Mouse (Mus musculus) heart, embryonic 13.5 days (tissue): Measurements from ENCODE around the gene Xlr5a. TPM values are rescaled to one million over a fixed set of nuclear protein-coding genes. Genes with fewer than 3 reads are reported as not detected.
"Not testable (repeated sequence)": the region's sequence is repeated elsewhere in the genome, so short reads cannot be mapped to it uniquely, and the experiment has no call there.

Experiments
- ATAC-seq: fragments of 200-750 bp; cut with Nextera tagmentation; 2 replicates; pipeline ENCODE4 v1.8.0; 2017; ENCODE audit warnings: moderate TSS enrichment; ENCODE audit not compliant: insufficient number of reproducible peaks, low FRiP score, low TSS enrichment; ENCODE audit errors: extremely low read depth
- H3K27ac ChIP-seq: fragments of 300-500 bp; sonication (generic); replicated peaks from 2 replicates; pipeline ENCODE4 v1.5.1; 2015; ENCODE audit warnings: moderate library complexity, mild to moderate bottlenecking, inconsistent platforms
- H3K27me3 ChIP-seq: fragments of 300-500 bp; sonication (generic); replicated peaks from 2 replicates; pipeline ENCODE4 v1.6.1; 2015; ENCODE audit warnings: mild to moderate bottlenecking, inconsistent platforms
- H3K36me3 ChIP-seq: fragments of 300-500 bp; sonication (generic); 2 replicates; pipeline ENCODE4 v1.6.1; 2015; ENCODE audit warnings: mild to moderate bottlenecking, inconsistent platforms
- H3K4me1 ChIP-seq: fragments of 300-500 bp; sonication (generic); 2 replicates; pipeline ENCODE4 v1.6.1; 2015; ENCODE audit warnings: inconsistent platforms
- H3K4me2 ChIP-seq: fragments of 300-500 bp; sonication (generic); 2 replicates; pipeline ENCODE4 v1.6.1; 2015; ENCODE audit warnings: inconsistent platforms, mild to moderate bottlenecking, moderate library complexity
- H3K4me3 ChIP-seq: fragments of 300-500 bp; sonication (generic); 2 replicates; pipeline ENCODE4 v1.5.1; 2015; ENCODE audit warnings: moderate library complexity, mild to moderate bottlenecking, inconsistent platforms
- H3K9ac ChIP-seq: fragments of 300-500 bp; sonication (generic); 2 replicates; pipeline ENCODE4 v1.6.1; 2015; ENCODE audit warnings: inconsistent platforms, mild to moderate bottlenecking, moderate library complexity
- H3K9me3 ChIP-seq: fragments of 300-500 bp; sonication (generic); 2 replicates; pipeline ENCODE4 v1.6.1; 2016; ENCODE audit warnings: inconsistent platforms
- WGBS: fragments of 180-500 bp; shearing (Covaris S2); methylation state at CpG from one replicate; pipeline ENCODE4 v1.1.7; 2015; ENCODE audit warnings: mixed read lengths; 5-methylcytosine and 5-hydroxymethylcytosine counted together
- polyA plus RNA-seq: library from polyadenylated mRNA; unstranded; fragments of >200 nt; fragmentation: Nextera tagmentation; extraction: Ambion mirVana; gene quantifications from 2 replicates; pipeline ENCODE4 v1.2.1, GENCODE M21; 2015

Gene Xlr5a
- polyA plus RNA-seq, 1 experiment from 2014 or later = not detected

DNA sequence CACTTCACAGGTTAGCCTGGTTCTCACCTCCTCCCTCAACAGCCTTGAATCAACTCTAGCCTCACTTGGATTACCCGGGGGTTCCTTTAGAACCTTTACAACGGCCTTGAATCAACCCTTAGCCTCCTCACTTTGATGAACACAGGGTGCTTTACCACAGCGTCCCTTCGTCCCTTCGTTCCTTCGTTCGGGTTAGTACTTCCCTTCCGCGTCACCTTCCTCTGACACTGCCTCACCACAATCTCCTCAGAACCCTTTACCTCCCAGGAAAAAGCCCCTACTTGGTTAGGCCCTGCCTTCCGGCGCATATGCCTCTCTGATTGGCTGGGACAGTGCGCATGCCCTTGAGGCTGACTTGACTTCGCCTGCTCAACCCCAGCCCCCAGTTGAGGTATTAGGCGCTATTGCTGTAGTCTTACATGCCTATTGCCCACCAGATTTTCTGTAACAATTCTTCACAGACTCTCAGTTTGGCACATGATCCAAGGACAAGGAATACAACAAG, 49.9 kb downstream of the Xlr5a start, which contains the start of gene Xlr4c:
Gene Xlr4c (minus strand): TSS at position 310 of the 505 bp plus-strand sequence.
- WGBS = 77% methylated on average over 14 of the region's 14 CpGs
- not testable (repeated sequence) for ATAC-seq, H3K4me3 ChIP-seq, H3K27me3 ChIP-seq, H3K9ac ChIP-seq, H3K36me3 ChIP-seq, H3K9me3 ChIP-seq, H3K4me1 ChIP-seq, H3K4me2 ChIP-seq, H3K27ac ChIP-seq

DNA sequence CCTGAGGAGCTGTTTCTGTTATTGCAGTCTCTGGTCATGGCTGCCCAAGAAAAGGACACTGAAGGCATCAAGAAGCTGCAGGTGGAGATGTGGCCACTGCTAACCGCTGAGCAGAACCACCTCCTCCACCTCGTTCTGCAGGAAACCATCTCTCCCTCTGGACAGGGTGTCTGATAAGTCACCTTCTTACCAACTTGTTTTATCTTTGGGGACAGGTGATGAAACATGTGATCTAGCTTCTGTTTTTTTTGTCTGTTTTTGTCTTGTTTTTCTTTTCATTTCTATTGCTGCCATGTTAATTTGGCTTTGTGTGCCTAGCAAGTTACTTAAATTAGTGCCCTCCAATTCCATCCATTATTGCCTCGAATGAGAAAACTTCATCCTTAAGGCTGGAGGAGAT, 63.5 kb downstream of the Xlr5a start:
- Histone ChIP-seq H3K9me3 (no peaks in the 10 kb centered on the region), H3K27me3 (peaks cover 16% of the 10 kb centered on the region; the same call in 1 of the 2 replicates), H3K4me3 (peak overlapping the region; percentile 68), H3K36me3 (no peaks in the 10 kb centered on the region), H3K4me2 (peak overlapping the region; percentile 88), H3K27ac (no peak overlapping the region), H3K9ac (peak overlapping the region; percentile 83), H3K4me1 (peaks cover 10% of the 10 kb centered on the region; the same call in 1 of the 2 replicates)
- ATAC-seq = no peak
- 37% methylated on average over 3 of the region's 3 CpGs for WGBS

DNA sequence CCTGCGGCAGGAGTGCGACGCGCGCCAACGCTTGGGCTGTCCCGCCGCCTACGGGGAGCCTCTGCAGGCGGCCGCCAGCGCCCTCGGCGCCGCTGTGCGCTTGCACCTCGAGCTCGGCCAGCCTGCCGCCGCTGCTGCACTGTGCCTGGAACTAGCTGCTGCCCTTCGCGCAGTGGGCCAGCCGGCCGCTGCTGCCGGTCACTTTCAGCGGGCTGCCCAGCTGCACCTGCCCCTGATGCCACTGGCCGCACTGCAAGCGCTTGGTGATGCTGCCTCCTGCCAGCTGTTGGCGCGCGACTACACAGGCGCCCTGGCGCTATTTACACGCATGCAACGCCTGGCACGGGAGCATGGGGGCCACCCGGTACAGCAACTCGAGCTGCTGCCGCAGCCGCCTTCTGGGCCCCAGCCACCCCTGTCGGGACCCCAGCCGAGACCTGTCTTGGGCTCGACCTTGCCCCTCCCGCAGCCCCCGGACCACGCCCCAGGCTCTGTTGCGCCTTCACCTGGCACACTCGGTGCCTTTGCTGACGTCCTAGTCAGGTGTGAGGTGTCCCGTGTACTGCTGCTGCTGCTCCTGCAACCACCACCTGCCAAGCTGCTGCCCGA, 64.1 kb downstream of the Xlr5a start:
- H3K9me3 ChIP-seq = no peaks in the 10 kb centered on the region
- WGBS = 12% methylated on average over 38 of the region's 51 CpGs
- peak overlapping the region; percentile 88 for H3K4me2 ChIP-seq
- peak overlapping the region; percentile 68 for H3K4me3 ChIP-seq
- peaks cover 10% of the 10 kb centered on the region; the same call in 1 of the 2 replicates for H3K4me1 ChIP-seq
- H3K27ac ChIP-seq = peak overlapping the region; percentile 91
- no peaks in the 10 kb centered on the region for H3K36me3 ChIP-seq
- H3K9ac ChIP-seq = peak overlapping the region; percentile 83
- peak; percentile 25; the same call in 1 of the 2 replicates for ATAC-seq
- peaks cover 16% of the 10 kb centered on the region; the same call in 1 of the 2 replicates for H3K27me3 ChIP-seq

DNA sequence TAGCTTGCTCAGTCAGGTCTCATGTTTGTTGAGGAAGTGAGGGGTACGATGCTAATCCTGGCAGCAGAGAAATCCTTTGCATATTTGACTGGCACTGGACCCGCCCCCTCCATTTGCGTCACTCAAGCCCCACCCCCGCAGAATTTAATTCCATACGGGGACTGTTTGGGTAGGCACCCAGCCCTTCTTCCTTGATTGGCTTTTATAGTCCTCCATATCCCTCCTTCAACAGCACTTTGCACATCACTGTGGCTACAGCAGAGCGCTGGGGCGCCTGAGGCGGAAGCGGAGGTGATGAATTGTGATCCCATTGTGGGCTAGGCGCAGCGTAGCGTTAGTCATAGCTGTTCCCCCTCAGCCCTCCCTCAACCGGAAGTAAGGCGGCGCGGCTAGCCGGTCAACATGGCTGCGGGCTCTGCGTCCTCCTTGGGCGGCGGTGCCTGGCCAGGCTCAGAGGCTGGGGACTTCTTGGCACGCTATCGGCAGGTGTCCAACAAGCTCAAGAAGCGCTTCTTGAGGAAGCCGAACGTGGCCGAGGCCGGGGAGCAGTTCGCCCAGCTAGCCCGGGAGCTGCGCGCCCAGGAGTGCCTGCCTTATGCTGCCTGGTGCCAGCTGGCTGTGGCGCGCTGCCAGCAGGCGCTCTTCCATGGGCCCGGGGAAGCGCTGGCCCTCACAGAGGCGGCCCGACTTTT, 64.7 kb downstream of the Xlr5a start, which contains the start of gene F8a:
Gene F8a (plus strand): TSS at position 378 of the 692 bp plus-strand sequence.
- Histone ChIP-seq H3K4me1 (peaks cover 10% of the 10 kb centered on the region; the same call in 1 of the 2 replicates), H3K27ac (peak within 1 kb of the TSS; percentile 91), H3K4me2 (peak within 1 kb of the TSS; percentile 88), H3K9ac (peak within 1 kb of the TSS; percentile 83), H3K4me3 (peak within 1 kb of the TSS; percentile 68), H3K36me3 (no peaks in the 10 kb centered on the region), H3K27me3 (peaks cover 16% of the 10 kb centered on the region; the same call in 1 of the 2 replicates), H3K9me3 (no peaks in the 10 kb centered on the region)
- 14% methylated on average over 39 of the region's 39 CpGs for WGBS
- peak; percentile 86 for ATAC-seq

DNA sequence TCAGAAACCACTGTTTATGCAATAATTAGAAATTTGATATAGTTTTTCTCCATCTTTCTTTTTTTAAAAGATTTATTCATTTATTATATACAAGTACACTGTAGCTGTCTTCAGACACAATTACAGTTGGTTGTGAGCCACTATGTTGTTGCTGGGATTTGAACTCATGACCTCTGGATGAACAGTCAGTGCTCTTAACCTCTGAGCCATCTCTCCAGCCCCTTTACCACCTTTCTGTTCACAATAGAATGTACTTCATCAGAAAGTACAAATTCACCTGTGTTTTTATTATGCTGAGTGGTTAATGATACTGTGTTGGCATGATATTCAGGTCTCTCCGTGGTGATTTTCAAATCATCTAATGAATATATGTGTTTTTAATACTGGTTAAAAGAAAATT, 67.4 kb downstream of the Xlr5a start:
- Histone ChIP-seq H3K9me3 (no peaks in the 10 kb centered on the region), H3K36me3 (no peaks in the 10 kb centered on the region), H3K4me1 (peaks cover 9% of the 10 kb centered on the region; the same call in 1 of the 2 replicates), H3K4me2 (no peak overlapping the region), H3K27me3 (peaks cover 16% of the 10 kb centered on the region; the same call in 1 of the 2 replicates), H3K9ac (no peak overlapping the region), H3K4me3 (no peak overlapping the region), H3K27ac (no peak overlapping the region)
- 48% methylated on average over 1 of the region's 1 CpGs for WGBS
- no peak for ATAC-seq

GRCm38 (mm10) chrX:73213819-73214564, 78.8 kb downstream of the Xlr5a start, which contains the start of gene Xlr4b:
TSS of gene Xlr4b (plus strand) at chrX:73214333.
- not testable (repeated sequence) for H3K4me3 ChIP-seq, H3K9me3 ChIP-seq, H3K27ac ChIP-seq, H3K4me2 ChIP-seq, H3K4me1 ChIP-seq, H3K9ac ChIP-seq, H3K36me3 ChIP-seq, ATAC-seq, H3K27me3 ChIP-seq
- 74% methylated on average over 12 of the region's 19 CpGs for WGBS

GRCm38 (mm10) chrX:73191934-73192333, 100.8 kb downstream of the Xlr5a start, which contains the start of gene Xlr3b:
TSS of gene Xlr3b (plus strand) at chrX:73192207.
- ATAC-seq = not testable (repeated sequence)

DNA sequence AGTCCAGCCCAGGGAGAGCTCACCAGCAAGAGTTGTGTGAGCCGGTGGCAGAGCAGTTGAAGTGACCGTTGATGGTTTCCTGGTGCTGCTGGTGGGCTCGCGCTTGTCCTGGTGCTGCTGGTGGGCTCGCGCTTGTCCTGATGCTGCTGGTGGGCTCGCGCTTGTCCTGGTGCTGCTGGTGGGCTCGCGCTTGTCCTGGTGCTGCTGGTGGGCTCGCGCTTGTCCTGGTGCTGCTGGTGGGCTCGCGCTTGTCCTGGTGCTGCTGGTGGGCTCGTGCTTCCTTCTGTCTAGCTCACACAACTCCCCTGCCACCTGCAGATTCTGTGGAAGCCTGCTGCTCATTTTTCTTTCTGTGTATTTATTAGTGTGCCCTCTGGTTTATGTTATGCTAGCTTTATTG, 115.9 kb downstream of the Xlr5a start, which contains the start of gene Spin2d:
Gene Spin2d (minus strand): TSS at position 101 of the 400 bp plus-strand sequence.
- H3K4me2 ChIP-seq, H3K27ac ChIP-seq, H3K9ac ChIP-seq, H3K36me3 ChIP-seq, H3K27me3 ChIP-seq, H3K4me3 ChIP-seq, H3K9me3 ChIP-seq, ATAC-seq, H3K4me1 ChIP-seq: not testable (repeated sequence)
- 44% methylated on average over 4 of the region's 15 CpGs for WGBS

More at GRCm38 (mm10) chrX:73191934-73192333, 100.8 kb downstream of the Xlr5a start, which contains the start of gene Xlr3b:
- H3K36me3 ChIP-seq, H3K9ac ChIP-seq, H3K9me3 ChIP-seq, H3K27ac ChIP-seq, H3K4me3 ChIP-seq, H3K4me1 ChIP-seq, H3K27me3 ChIP-seq, H3K4me2 ChIP-seq: not testable (repeated sequence)
- WGBS = 65% methylated on average over 12 of the region's 12 CpGs

- H3K27me3 ChIP-seq, H3K27ac ChIP-seq, H3K4me1 ChIP-seq, H3K9me3 ChIP-seq, H3K36me3 ChIP-seq, ATAC-seq, H3K4me3 ChIP-seq, H3K4me2 ChIP-seq, H3K9ac ChIP-seq: not testable (repeated sequence)
- WGBS = no CpG with 5 or more reads among the region's 7 CpGs
Observed at GRCm38 (mm10) chrX:73149350-73149749, 143.4 kb downstream of the Xlr5a start, which contains the start of gene DXBay18. TSS of gene DXBay18 (minus strand) at chrX:73149450.

DNA sequence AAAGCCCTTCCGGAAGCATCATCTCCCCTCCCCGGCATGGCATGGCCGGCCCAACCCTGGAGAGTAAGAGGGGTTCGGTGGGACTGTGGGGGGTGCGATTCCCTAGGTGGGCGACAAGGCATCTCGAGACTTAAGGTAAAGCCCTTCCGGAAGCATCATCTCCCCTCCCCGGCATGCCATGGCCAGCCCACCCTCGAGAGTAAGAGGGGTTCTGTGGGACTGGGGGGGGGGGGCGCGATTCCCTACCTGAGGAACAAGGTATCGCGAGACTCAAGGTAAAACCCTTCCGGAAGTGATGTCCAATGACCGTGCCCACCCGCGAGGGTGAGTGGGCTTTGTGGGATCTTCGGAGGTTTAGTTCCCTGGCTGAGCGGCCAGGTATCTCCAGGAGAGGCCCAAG, 144.3 kb downstream of the Xlr5a start, which contains the start of gene Xlr5b:
Gene Xlr5b (plus strand): TSS at position 301 of the 400 bp plus-strand sequence.
- not testable (repeated sequence) for H3K36me3 ChIP-seq, H3K4me2 ChIP-seq, H3K4me1 ChIP-seq, H3K27me3 ChIP-seq, H3K9ac ChIP-seq, H3K9me3 ChIP-seq, H3K4me3 ChIP-seq, ATAC-seq, H3K27ac ChIP-seq
- no CpG with 5 or more reads among the region's 20 CpGs for WGBS

DNA sequence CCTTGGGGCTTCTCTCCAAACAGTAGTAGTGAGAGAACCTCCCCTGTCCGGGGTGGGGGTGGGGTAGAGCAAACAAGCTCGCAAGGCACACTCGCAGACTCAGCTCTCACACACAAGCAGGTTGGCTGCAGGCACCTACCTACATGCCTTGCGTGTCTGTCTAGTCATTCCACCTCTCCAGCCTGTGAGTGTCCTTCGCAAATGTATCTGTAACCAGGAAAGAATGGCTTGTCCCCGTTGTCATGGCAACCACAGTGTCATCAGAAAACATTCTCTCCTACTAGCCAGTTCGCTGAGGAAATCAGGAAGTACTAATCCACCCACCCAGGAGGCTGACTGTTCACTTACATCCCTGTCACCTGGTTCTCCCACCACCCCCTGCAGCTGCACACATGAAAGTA, 149.6 kb downstream of the Xlr5a start:
- H3K27ac ChIP-seq, H3K36me3 ChIP-seq, H3K4me2 ChIP-seq, H3K4me1 ChIP-seq, H3K9me3 ChIP-seq, H3K27me3 ChIP-seq, H3K4me3 ChIP-seq, H3K9ac ChIP-seq, ATAC-seq: not testable (repeated sequence)
- WGBS = no CpG with 5 or more reads among the region's 7 CpGs
